Mouse (Mus musculus) erythroblast, adult 5-6 weeks (primary cell): ENCODE measurements around the gene Rpf2. TPM values are rescaled to one million over a fixed set of nuclear protein-coding genes. Genes with fewer than 3 reads are reported as not detected.

Experiments
- ATAC-seq: replicated peaks from 2 replicates; pipeline ENCODE4 v1.8.0; 2016; ENCODE audit warnings: moderate number of reproducible peaks, mild to moderate bottlenecking, moderate TSS enrichment, inconsistent platforms; ENCODE audit not compliant: poor library complexity, low FRiP score, severe bottlenecking
- total RNA-seq, 2 experiments: library from RNA; stranded (forward) in 1 of 2; stranded (reverse) in 1 of 2; fragments of 150-400 nt in 1 of 2; fragments of 200-764, 138-1000 nt in 1 of 2; gene quantifications; 2 replicates each; pipeline versions ENCODE4 v1.2.3 to v1.2.4; 2015 to 2017; ENCODE audit warnings: low replicate concordance in 2 of 2

The Rpf2 gene
- total RNA-seq, 2 experiments from 2014 or later: 24.6 to 31.6 TPM

GRCm38 (mm10) chr10:40179142-40179541 is 67.7 kb downstream of the Rpf2 start:
- ATAC-seq: no peak

GRCm38 (mm10) chr10:40177323-40177962 is 69.4 kb downstream of the Rpf2 start:
- ATAC-seq: peak; percentile 90

Other genes with a start within 250 kb of the Rpf2 start
- 1.5 TPM in 1 of 2 replicates, not detected in the other for gene Mfsd4b1, start 221.8 kb downstream of the Rpf2 start, total RNA-seq (2015; ENCODE audit: low replicate concordance)
- gene Mfsd4b1, start 221.8 kb downstream of the Rpf2 start, total RNA-seq (2017; ENCODE audit: low replicate concordance): not detected in 2 replicates
- gene Slc16a10, start 104.8 kb downstream of the Rpf2 start, total RNA-seq (2015; ENCODE audit: low replicate concordance): 440 and 459 TPM in 2 replicates
- gene Slc16a10, start 104.8 kb downstream of the Rpf2 start, total RNA-seq (2017; ENCODE audit: low replicate concordance): 461 and 469 TPM in 2 replicates
- gene Gtf3c6, start 11.1 kb upstream of the Rpf2 start, total RNA-seq (2015; ENCODE audit: low replicate concordance): 14.4 and 28.6 TPM in 2 replicates
- 16.7 and 28.5 TPM in 2 replicates for gene Gtf3c6, start 11.1 kb upstream of the Rpf2 start, total RNA-seq (2017; ENCODE audit: low replicate concordance)
- gene Amd1, start 55.1 kb upstream of the Rpf2 start, total RNA-seq (2015; ENCODE audit: low replicate concordance): 49.9 and 70.3 TPM in 2 replicates
- gene Amd1, start 55.1 kb upstream of the Rpf2 start, total RNA-seq (2017; ENCODE audit: low replicate concordance): 60.2 and 63.1 TPM in 2 replicates
- gene Cdk19, start 92.5 kb upstream of the Rpf2 start, total RNA-seq (2015; ENCODE audit: low replicate concordance): 13.6 and 21.9 TPM in 2 replicates
- 11.4 and 12.0 TPM in 2 replicates for gene Cdk19, start 92.5 kb upstream of the Rpf2 start, total RNA-seq (2017; ENCODE audit: low replicate concordance)